Comparison of ENCODE assay signal across 8 mouse cellular contexts in genomic region chr7:113513963-113514649, GRCm38 (mm10). TPM values are rescaled to one million over a fixed set of nuclear protein-coding genes. Genes with fewer than 3 reads are reported as not detected.
DNase-seq lines count a peak whose midpoint lies in the region; ATAC-seq and TF ChIP-seq lines count a peak whose summit lies in the region.

No protein-coding gene starts in this region.

- no peak for TF ChIP-seq RAD21 in CH12.LX (IDR thresholded peaks at IDR 0.05; ENCODE audit: low read depth, low read length)

- H3K9ac ChIP-seq in heart, embryonic 14.5 days (ENCODE audit: low read length), result peak overlapping the region; percentile 92
- H3K9ac ChIP-seq in CH12.LX (ENCODE audit: insufficient read depth, low read depth), result peak overlapping the region; percentile 66
- H3K9ac ChIP-seq in hindbrain, postnatal 0 days (replicated peaks; ENCODE audit: low read length), result peak overlapping the region; percentile 94

- TF ChIP-seq CTCF in CH12.LX (conservative IDR thresholded peaks at IDR 0.05 in 1 of 2, IDR thresholded peaks at IDR 0.05 in 1 of 2; ENCODE audit: low read depth in 2 of 2, low read length in 2 of 2), result no peak
- TF ChIP-seq CTCF in hindbrain, postnatal 0 days (IDR thresholded peaks at IDR 0.05; ENCODE audit: low read depth), result no peak

- in situ Hi-C loops in CH12.LX (cut with MboI; ENCODE audit: low pct_ligation_motif_present, low pct_unique_long_range_greater_than_20kb, low sequenced_read_pairs), result loop anchor here (10.0 kb wide), 2 partner anchors 71 to 139 kb away; no protein-coding TSS in a partner anchor

- no peak for TF ChIP-seq EP300 in CH12.LX (IDR thresholded peaks at IDR 0.05; ENCODE audit: low read length)

- dilution Hi-C loops in CH12.LX (cut with MboI; ENCODE audit: extremely low pct_ligation_motif_present, extremely low pct_unique_long_range_greater_than_20kb, low sequenced_read_pairs), result no loop called here

- H3K4me3 ChIP-seq in heart, embryonic 14.5 days (ENCODE audit: control insufficient read depth in 1 of 2, insufficient read depth in 1 of 2, low read depth in 1 of 2, low read length in 2 of 2), result peak overlapping the region; percentile 67 to 96
- H3K4me3 ChIP-seq in CH12.LX (replicated peaks in 1 of 3; ENCODE audit: low read depth in 2 of 3, low read length in 2 of 3, poor library complexity in 1 of 3), result peak overlapping the region; percentile 82 to 91 (median 91)
- peak overlapping the region; percentile 100 for H3K4me3 ChIP-seq in hindbrain, postnatal 0 days (ENCODE audit: low read length)

- no peak for DNase-seq in heart, adult 9 months (ENCODE audit: low spot score in 2 of 2)
- DNase-seq in CH12.LX (ENCODE audit: extremely low read depth), result peak; percentile 70
- DNase-seq in embryo, embryonic 11 days, result peak; percentile 56
- DNase-seq in hindbrain, postnatal 0 days (ENCODE audit: low spot score), result peak; percentile 32
- DNase-seq in adrenal gland, adult 18-20 months (ENCODE audit: low spot score in 2 of 2), result no peak
- no peak for DNase-seq in urinary bladder, postnatal 10 days (ENCODE audit: low spot score)

- ATAC-seq in heart, embryonic 14.5 days (ENCODE audit: insufficient number of reproducible peaks, insufficient read depth, low FRiP score, low read depth), result peak; percentile 74
- ATAC-seq in hindbrain, postnatal 0 days, result peak; percentile 73
- peak; percentile 24 for ATAC-seq in megakaryocyte, adult 5-6 weeks (ENCODE audit: poor library complexity, severe bottlenecking)

- WGBS in heart, embryonic 14.5 days, result under 1% methylated on average over 45 of the region's 45 CpGs
- WGBS in hindbrain, postnatal 0 days, result under 1% methylated on average over 35 of the region's 45 CpGs

- peaks cover 0 to 13% of the 10 kb centered on the region in 2 experiments; a peak in 2 of 4 replicates for H3K4me1 ChIP-seq in heart, embryonic 14.5 days (ENCODE audit: control insufficient read depth in 2 of 2, insufficient read depth in 2 of 2, low read length in 2 of 2)
- peaks cover 8 to 62% of the 10 kb centered on the region in 2 experiments for H3K4me1 ChIP-seq in CH12.LX (ENCODE audit: control insufficient read depth in 1 of 2, insufficient read depth in 2 of 2)
- H3K4me1 ChIP-seq in hindbrain, postnatal 0 days (ENCODE audit: insufficient read depth, low read length), result 0 out of 2 replicates have a peak, but pooled peaks cover 4% of the 10 kb centered on the region

- no peaks in the 10 kb centered on the region for H3K27me3 ChIP-seq in heart, embryonic 14.5 days (ENCODE audit: control insufficient read depth, insufficient read depth, low read length)
- H3K27me3 ChIP-seq in CH12.LX (replicated peaks), result no peaks in the 10 kb centered on the region
- H3K27me3 ChIP-seq in hindbrain, postnatal 0 days (ENCODE audit: insufficient read depth, low read length), result 0 out of 2 replicates have a peak, but pooled peaks cover 4% of the 10 kb centered on the region

- TF ChIP-seq POLR2A in CH12.LX (IDR thresholded peaks at IDR 0.05; ENCODE audit: low read depth, low read length), result peak; percentile 50; the same call in 1 of the 2 replicates

- H3K79me2 ChIP-seq in CH12.LX (replicated peaks; ENCODE audit: control insufficient read depth, extremely low read depth, insufficient read depth, poor library complexity, severe bottlenecking), result peaks cover 41% of the 10 kb centered on the region

- H3K27ac ChIP-seq in heart, embryonic 14.5 days (replicated peaks in 1 of 2; ENCODE audit: control insufficient read depth in 1 of 2, insufficient read depth in 1 of 2, low read depth in 2 of 2, low read length in 2 of 2), result peak overlapping the region; percentile 86 to 90
- H3K27ac ChIP-seq in CH12.LX (ENCODE audit: insufficient read depth, low read depth), result peak overlapping the region; percentile 84
- H3K27ac ChIP-seq in hindbrain, postnatal 0 days, result peak overlapping the region; percentile 91

- no peaks in the 10 kb centered on the region for H3K9me3 ChIP-seq in heart, embryonic 14.5 days (ENCODE audit: control insufficient read depth, low read length)
- no peaks in the 10 kb centered on the region for H3K9me3 ChIP-seq in CH12.LX (replicated peaks; ENCODE audit: low read length)
- no peaks in the 10 kb centered on the region for H3K9me3 ChIP-seq in hindbrain, postnatal 0 days (ENCODE audit: low read length)

- peak overlapping the region; percentile 77 for H3K4me2 ChIP-seq in heart, embryonic 14.5 days (ENCODE audit: low read length)
- peak overlapping the region; percentile 58 for H3K4me2 ChIP-seq in CH12.LX (ENCODE audit: insufficient read depth, low read depth, poor library complexity, severe bottlenecking)
- H3K4me2 ChIP-seq in hindbrain, postnatal 0 days (ENCODE audit: low read depth, low read length), result peak overlapping the region; percentile 100

- no peaks in the 10 kb centered on the region for H3K36me3 ChIP-seq in heart, embryonic 14.5 days (ENCODE audit: control insufficient read depth, insufficient read depth, low read length)
- no peaks in the 10 kb centered on the region for H3K36me3 ChIP-seq in CH12.LX (replicated peaks in 1 of 2; ENCODE audit: control insufficient read depth in 1 of 2, insufficient read depth in 1 of 2, low read length in 1 of 2)
- H3K36me3 ChIP-seq in hindbrain, postnatal 0 days (ENCODE audit: insufficient read depth, low read length), result no peaks in the 10 kb centered on the region

TF ChIP-seq in CH12.LX, 34 proteins besides CTCF, POLR2A, EP300 and RAD21:
- peak; percentile 10; the same call in 1 of the 2 replicates for TF ChIP-seq MEF2A (IDR thresholded peaks at IDR 0.05; ENCODE audit: borderline replicate concordance, low read depth, low read length)
- TF ChIP-seq KAT2A (IDR thresholded peaks at IDR 0.05; ENCODE audit: insufficient replicate concordance, low read length), result no peak
- no peak for TF ChIP-seq JUN (IDR thresholded peaks at IDR 0.05; ENCODE audit: insufficient read depth, low read depth, low read length)
- TF ChIP-seq GABPA (IDR thresholded peaks at IDR 0.05; ENCODE audit: insufficient replicate concordance, low read depth, low read length), result no peak
- no peak for TF ChIP-seq IRF4 (IDR thresholded peaks at IDR 0.05; ENCODE audit: low read depth, low read length)
- no peak for TF ChIP-seq BHLHE40 (IDR thresholded peaks at IDR 0.05; ENCODE audit: low read depth, low read length)
- no peak for TF ChIP-seq CHD2 (IDR thresholded peaks at IDR 0.05; ENCODE audit: low read length)
- 0 out of 2 replicates have a peak, but pooled peaks have one; percentile 48 for TF ChIP-seq MYC (IDR thresholded peaks at IDR 0.05; ENCODE audit: low read depth, low read length)
- TF ChIP-seq MXI1 (IDR thresholded peaks at IDR 0.05; ENCODE audit: low read depth, low read length), result peak; percentile 91
- no peak for TF ChIP-seq POLR2AphosphoS2 (IDR thresholded peaks at IDR 0.05; ENCODE audit: low read depth, low read length)
- no peak for TF ChIP-seq PAX5 (IDR thresholded peaks at IDR 0.05; ENCODE audit: low read length)
- no peak for TF ChIP-seq USF1 (IDR thresholded peaks at IDR 0.05; ENCODE audit: low read depth, low read length)
- TF ChIP-seq TBP (conservative IDR thresholded peaks at IDR 0.05; ENCODE audit: low read depth, low read length), result 0 out of 2 replicates have a peak, but pooled peaks have one; percentile 10
- no peak for TF ChIP-seq HCFC1 (IDR thresholded peaks at IDR 0.05; ENCODE audit: low read depth, low read length)
- 0 out of 2 replicates have a peak, but pooled peaks have one; percentile 19 for TF ChIP-seq MAZ (IDR thresholded peaks at IDR 0.05; ENCODE audit: low read depth, low read length)
- TF ChIP-seq CHD1 (IDR thresholded peaks at IDR 0.05; ENCODE audit: low read depth, low read length), result no peak
- peak; percentile 55; the same call in 1 of the 2 replicates for TF ChIP-seq MAX (IDR thresholded peaks at IDR 0.05; ENCODE audit: low read length)
- peak; percentile 62; the same call in 1 of the 2 replicates for TF ChIP-seq SIN3A (IDR thresholded peaks at IDR 0.05; ENCODE audit: low read length)
- TF ChIP-seq ZKSCAN1 (IDR thresholded peaks at IDR 0.05; ENCODE audit: borderline replicate concordance, low read depth, low read length), result no peak
- no peak for TF ChIP-seq UBTF (IDR thresholded peaks at IDR 0.05; ENCODE audit: low read depth, low read length)
- no peak for TF ChIP-seq RCOR1 (conservative IDR thresholded peaks at IDR 0.05; ENCODE audit: low read depth, low read length)
- TF ChIP-seq NELFE (IDR thresholded peaks at IDR 0.05; ENCODE audit: low read depth, low read length), result no peak; the same call in 1 of the 2 replicates
- peak; percentile 50 for TF ChIP-seq ELF1 (IDR thresholded peaks at IDR 0.05; ENCODE audit: low read depth, low read length)
TF ChIP-seq in CH12.LX: peak in this region for 8.

RNA-seq across cellular contexts. Expression of gene Far1, which starts 0.5 kb away (rescaled TPM):
- polyA plus RNA-seq in heart, embryonic 14.5 days (2014; fragmentation: Nextera tagmentation; extraction: Ambion mirVana), result 54.9 and 55.3 TPM in 2 replicates
- 73.4 and 81.5 TPM in 2 replicates for total RNA-seq in CH12.LX (2012; rRNA removed)
- 170 and 201 TPM in 2 replicates for total RNA-seq in CH12.LX (2014; rRNA removed)
- polyA plus RNA-seq in CH12.LX (2012; ENCODE audit: insufficient read length, low read depth), result 91.7 and 97.3 TPM in 2 replicates
- total RNA-seq in hindbrain, postnatal 0 days (2014; rRNA removed), result 38.4 and 52.9 TPM in 2 replicates
- 46.5 and 47.5 TPM in 2 replicates for polyA plus RNA-seq in hindbrain, postnatal 0 days (2015; fragmentation: Nextera tagmentation; extraction: Ambion mirVana)
- 228 and 233 TPM in 2 replicates for total RNA-seq in megakaryocyte, adult 5-6 weeks (2015)
- total RNA-seq in megakaryocyte, adult 5-6 weeks (2017), result 225 and 231 TPM in 2 replicates
- total RNA-seq in adrenal gland, adult 18-20 months (2021), result 10 to 100 TPM; 41.3 to 47.6 TPM

Comparison
In these comparisons a context has a peak if more than half of its experiments do, and no peak if none do; other contexts are left out.
1. ATAC-seq: peak in every context shown above with its lines; median percentile 74 in heart, embryonic 14.5 days; 73 in hindbrain, postnatal 0 days; 24 in megakaryocyte, adult 5-6 weeks.
2. DNase-seq: peak in CH12.LX (single experiment), embryo, embryonic 11 days (single experiment) and hindbrain, postnatal 0 days (single experiment); none in heart, adult 9 months (0 of 2), adrenal gland, adult 18-20 months (0 of 2) and urinary bladder, postnatal 10 days (single experiment).
3. Peak in every context shown above with its lines, with median percentiles within 50 percentile points of each other: H3K27ac ChIP-seq, H3K4me2 ChIP-seq, H3K4me3 ChIP-seq and H3K9ac ChIP-seq.